Mouse (Mus musculus) left cerebral cortex, adult 8-10 months (tissue): ENCODE measurements around the gene Litaf. TPM values are rescaled to one million over a fixed set of nuclear protein-coding genes. Genes with fewer than 3 reads are reported as not detected.

Experiments used
- DNase-seq, 2 experiments: peaks; one replicate each; pipeline ENCODE4 v3.0.0; 2022; ENCODE audit warnings: low spot score in 2 of 2
- total RNA-seq, 4 experiments: library from RNA; stranded (reverse); gene quantifications; 2 replicates each; pipeline ENCODE4 v1.2.4; 2022

Litaf gene
- total RNA-seq, 4 experiments from 2014 or later, result 18.7 to 24.5 (median 21.6) TPM

GRCm38 (mm10) chr16:11066833-11067191 is 855 bp upstream of the Litaf start:
- no peak for DNase-seq

GRCm38 (mm10) chr16:11065431-11065830 is 526 bp downstream of the Litaf start:
- DNase-seq, result no peak

GRCm38 (mm10) chr16:11064742-11065141 is 1.2 kb downstream of the Litaf start:
- no peak for DNase-seq

GRCm38 (mm10) chr16:11064341-11064740 is 1.6 kb downstream of the Litaf start:
- no peak for DNase-seq

GRCm38 (mm10) chr16:11062794-11063721 is 2.9 kb downstream of the Litaf start:
- peak in 1 of 2 experiments; percentile 49 for DNase-seq

- DNase-seq, result no peak
These were observed 5.3 kb downstream of the Litaf start, which contains the start of gene Snn for GRCm38 (mm10) chr16:11060645-11061044. Snn (plus strand) TSS chr16:11060945.

GRCm38 (mm10) chr16:11055916-11056315 is 10.0 kb downstream of the Litaf start:
- DNase-seq, result no peak

- peak in 1 of 2 experiments; percentile 41 for DNase-seq
These were observed 11.1 kb downstream of the Litaf start for GRCm38 (mm10) chr16:11054871-11055270.

GRCm38 (mm10) chr16:11054409-11054808 is 11.5 kb downstream of the Litaf start:
- no peak for DNase-seq

- DNase-seq, result no peak
These were observed 14.8 kb downstream of the Litaf start for GRCm38 (mm10) chr16:11051134-11051533.

- DNase-seq, result peak in 1 of 2 experiments; percentile 48
These were observed 15.7 kb downstream of the Litaf start for GRCm38 (mm10) chr16:11050226-11050625.

GRCm38 (mm10) chr16:11047130-11047529 is 18.8 kb downstream of the Litaf start:
- DNase-seq, result no peak

GRCm38 (mm10) chr16:11046437-11046836 is 19.5 kb downstream of the Litaf start:
- DNase-seq, result no peak

- no peak for DNase-seq
These were observed 22.7 kb downstream of the Litaf start for GRCm38 (mm10) chr16:11043239-11043638.

GRCm38 (mm10) chr16:11040603-11041002 is 25.4 kb downstream of the Litaf start:
- DNase-seq, result no peak

GRCm38 (mm10) chr16:11035790-11036431 is 30.0 kb downstream of the Litaf start:
- peak in 1 of 2 experiments; percentile 50 for DNase-seq

- no peak for DNase-seq
These were observed 30.7 kb downstream of the Litaf start for GRCm38 (mm10) chr16:11035273-11035672.

GRCm38 (mm10) chr16:11034193-11034803 is 31.7 kb downstream of the Litaf start:
- DNase-seq, result peak; percentile 56 to 73

- no peak for DNase-seq
These were observed 34.6 kb downstream of the Litaf start for GRCm38 (mm10) chr16:11031320-11031719.

GRCm38 (mm10) chr16:11030844-11031243 is 35.1 kb downstream of the Litaf start:
- no peak for DNase-seq

GRCm38 (mm10) chr16:11028206-11028605 is 37.8 kb downstream of the Litaf start:
- no peak for DNase-seq

- DNase-seq, result peak in 1 of 2 experiments; percentile 49
These were observed 41.1 kb downstream of the Litaf start for GRCm38 (mm10) chr16:11024841-11025240.
